Mouse (Mus musculus) lung, postnatal 0 days (tissue): ENCODE data around the gene Il1b. TPM values are rescaled to one million over a fixed set of nuclear protein-coding genes. Genes with fewer than 3 reads are reported as not detected.

ENCODE experiments used
- ATAC-seq: fragments of 200-750 bp; cut with Nextera tagmentation; 2 replicates; pipeline ENCODE4 v1.8.0; 2017; ENCODE audit warnings: moderate library complexity
- DNase-seq: peaks from one replicate; pipeline ENCODE4 v3.0.0-alpha.2; 2016; ENCODE audit warnings: low spot score
- H3K27ac ChIP-seq: fragments of 300-500 bp; sonication (generic); 2 replicates; pipeline ENCODE4 v1.5.1; 2014; ENCODE audit warnings: antibody characterized with exemption, mild to moderate bottlenecking, low read length, mixed read lengths
- H3K27me3 ChIP-seq: fragments of 300-500 bp; sonication (generic); replicated peaks from 2 replicates; pipeline ENCODE4 v1.6.1; 2014; ENCODE audit warnings: low read length, mixed read lengths; ENCODE audit not compliant: insufficient read depth
- H3K36me3 ChIP-seq: fragments of 300-500 bp; sonication (generic); 2 replicates; pipeline ENCODE4 v1.6.1; 2014; ENCODE audit warnings: low read length, mixed read lengths; ENCODE audit not compliant: insufficient read depth
- H3K4me1 ChIP-seq: fragments of 300-500 bp; sonication (generic); 2 replicates; pipeline ENCODE4 v1.6.1; 2014; ENCODE audit warnings: antibody characterized with exemption, low read depth, low read length, mixed read lengths; ENCODE audit not compliant: insufficient read depth
- H3K4me2 ChIP-seq: fragments of 300-500 bp; sonication (generic); replicated peaks from 2 replicates; pipeline ENCODE4 v1.6.1; 2014; ENCODE audit warnings: low read depth, mild to moderate bottlenecking, low read length, moderate library complexity, mixed read lengths
- H3K4me3 ChIP-seq: fragments of 300-500 bp; sonication (generic); 2 replicates; pipeline ENCODE4 v1.5.1; 2014; ENCODE audit warnings: low read depth, low read length
- H3K9ac ChIP-seq: fragments of 300-500 bp; sonication (generic); replicated peaks from 2 replicates; pipeline ENCODE4 v1.6.1; 2014; ENCODE audit warnings: low read depth, mild to moderate bottlenecking
- H3K9me3 ChIP-seq: fragments of 300-500 bp; sonication (generic); 2 replicates; pipeline ENCODE4 v1.6.1; 2016; ENCODE audit warnings: low read length, mixed read lengths
- CTCF ChIP-seq: IDR thresholded peaks from 2 replicates; pipeline ENCODE4 v1.5.1; 2016; ENCODE audit warnings: antibody characterized with exemption, mild to moderate bottlenecking
- EP300 ChIP-seq: IDR thresholded peaks from 2 replicates; pipeline ENCODE4 v1.6.1; 2016; ENCODE audit warnings: antibody characterized with exemption, mild to moderate bottlenecking, control low read depth
- WGBS: fragments of 180-500 bp; shearing (Covaris S2); extraction: QIAGEN DNeasy Blood & Tissue Kit; methylation state at CpG from one replicate; pipeline ENCODE4 v1.1.7; 2014; 5-methylcytosine and 5-hydroxymethylcytosine counted together
- polyA plus RNA-seq: library from polyadenylated mRNA; unstranded; fragments of >200 nt; fragmentation: Nextera tagmentation; extraction: Ambion mirVana; gene quantifications from 2 replicates; pipeline ENCODE4 v1.2.1, GENCODE M21; 2015

The Il1b gene
- polyA plus RNA-seq, 1 experiment from 2014 or later, result 5.0 TPM

- H3K9me3 ChIP-seq, result no peaks in the 10 kb centered on the region
Measured at GRCm38 (mm10) chr2:129360197-129360596, 10.7 kb downstream of the Il1b start.

GRCm38 (mm10) chr2:129338138-129338621 lies 32.8 kb downstream of the Il1b start:
- ATAC-seq (peak; percentile 57), DNase-seq (peak; percentile 37)
- no peak overlapping the region for H3K4me2 ChIP-seq
- H3K27ac ChIP-seq, result no peak overlapping the region
- H3K9ac ChIP-seq, result no peak overlapping the region
- no peak overlapping the region for H3K4me3 ChIP-seq
- no peaks in the 10 kb centered on the region for H3K9me3 ChIP-seq
- H3K36me3 ChIP-seq, result no peaks in the 10 kb centered on the region
- WGBS, result 51% methylated on average over 6 of the region's 6 CpGs
- no peaks in the 10 kb centered on the region for H3K4me1 ChIP-seq
- H3K27me3 ChIP-seq, result no peaks in the 10 kb centered on the region
- no peak for TF ChIP-seq CTCF
- TF ChIP-seq EP300, result no peak

More at GRCm38 (mm10) chr2:129360197-129360596, 10.7 kb downstream of the Il1b start:
- Histone ChIP-seq H3K27ac (no peak overlapping the region), H3K36me3 (no peaks in the 10 kb centered on the region), H3K27me3 (no peaks in the 10 kb centered on the region), H3K4me1 (no peaks in the 10 kb centered on the region), H3K4me2 (no peak overlapping the region), H3K9ac (no peak overlapping the region), H3K4me3 (no peak overlapping the region)
- DNase-seq (peak; percentile 22), ATAC-seq (peak; percentile 43)
- 64% methylated on average over 10 of the region's 10 CpGs for WGBS
- TF ChIP-seq CTCF (no peak), EP300 (no peak)

GRCm38 (mm10) chr2:129333471-129333870 lies 37.5 kb downstream of the Il1b start:
- DNase-seq, result no peak

GRCm38 (mm10) chr2:129330540-129330939 lies 40.4 kb downstream of the Il1b start:
- Histone ChIP-seq H3K27ac (no peak overlapping the region), H3K36me3 (no peaks in the 10 kb centered on the region), H3K4me2 (no peak overlapping the region), H3K9me3 (no peaks in the 10 kb centered on the region), H3K4me3 (no peak overlapping the region), H3K9ac (no peak overlapping the region), H3K4me1 (no peaks in the 10 kb centered on the region), H3K27me3 (no peaks in the 10 kb centered on the region)
- peak; percentile 66 for ATAC-seq
- DNase-seq, result peak; percentile 49
- 56% methylated on average over 13 of the region's 13 CpGs for WGBS
- no peak for TF ChIP-seq CTCF
- TF ChIP-seq EP300, result peak; percentile 86

More at GRCm38 (mm10) chr2:129333471-129333870, 37.5 kb downstream of the Il1b start:
- no peak overlapping the region for H3K4me3 ChIP-seq
- H3K9ac ChIP-seq, result no peak overlapping the region
- TF ChIP-seq CTCF (no peak), EP300 (no peak)
- H3K27ac ChIP-seq, result no peak overlapping the region
- WGBS, result 43% methylated on average over 4 of the region's 4 CpGs
- no peaks in the 10 kb centered on the region for H3K36me3 ChIP-seq
- H3K27me3 ChIP-seq, result no peaks in the 10 kb centered on the region
- H3K4me2 ChIP-seq, result no peak overlapping the region
- ATAC-seq, result no peak
- no peaks in the 10 kb centered on the region for H3K4me1 ChIP-seq
- H3K9me3 ChIP-seq, result no peaks in the 10 kb centered on the region

- no peaks in the 10 kb centered on the region for H3K9me3 ChIP-seq
- ATAC-seq, result no peak
- H3K27ac ChIP-seq, result peak overlapping the region; percentile 4; the same call in 1 of the 2 replicates
- H3K4me3 ChIP-seq, result no peak overlapping the region
- no peaks in the 10 kb centered on the region for H3K4me1 ChIP-seq
- no peak for TF ChIP-seq CTCF
- no peak for TF ChIP-seq EP300
- H3K36me3 ChIP-seq, result no peaks in the 10 kb centered on the region
- 52% methylated on average over 7 of the region's 7 CpGs for WGBS
- no peak for DNase-seq
- H3K9ac ChIP-seq, result no peak overlapping the region
- no peak overlapping the region for H3K4me2 ChIP-seq
- no peaks in the 10 kb centered on the region for H3K27me3 ChIP-seq
Measured at GRCm38 (mm10) chr2:129330024-129330423, 40.9 kb downstream of the Il1b start.

GRCm38 (mm10) chr2:129328238-129328637 lies 42.7 kb downstream of the Il1b start:
- H3K4me1 ChIP-seq, result no peaks in the 10 kb centered on the region
- no peaks in the 10 kb centered on the region for H3K9me3 ChIP-seq
- H3K9ac ChIP-seq, result no peak overlapping the region
- H3K27me3 ChIP-seq, result no peaks in the 10 kb centered on the region
- DNase-seq (peak; percentile 16), ATAC-seq (no peak)
- no peak overlapping the region for H3K4me3 ChIP-seq
- WGBS, result 76% methylated on average over 4 of the region's 4 CpGs
- no peak overlapping the region for H3K4me2 ChIP-seq
- no peaks in the 10 kb centered on the region for H3K36me3 ChIP-seq
- H3K27ac ChIP-seq, result no peak overlapping the region
- TF ChIP-seq CTCF (no peak), EP300 (no peak)

- H3K4me1 ChIP-seq, result no peaks in the 10 kb centered on the region
- ATAC-seq, result no peak
Measured at GRCm38 (mm10) chr2:129324216-129324615, 46.7 kb downstream of the Il1b start.

More at GRCm38 (mm10) chr2:129324216-129324615, 46.7 kb downstream of the Il1b start:
- H3K27ac ChIP-seq, result no peak overlapping the region
- no peak overlapping the region for H3K4me2 ChIP-seq
- no peaks in the 10 kb centered on the region for H3K27me3 ChIP-seq
- WGBS, result 67% methylated on average over 3 of the region's 3 CpGs
- H3K9ac ChIP-seq, result no peak overlapping the region
- DNase-seq, result no peak
- no peak overlapping the region for H3K4me3 ChIP-seq
- no peaks in the 10 kb centered on the region for H3K36me3 ChIP-seq
- H3K9me3 ChIP-seq, result no peaks in the 10 kb centered on the region
- TF ChIP-seq CTCF (no peak), EP300 (no peak)
